Mouse (Mus musculus) MEL (cell line): ENCODE data around the gene Gdf1. TPM values are rescaled to one million over a fixed set of nuclear protein-coding genes. Genes with fewer than 3 reads are reported as not detected.

Experiments
- DNase-seq: peaks from one replicate; pipeline ENCODE4 v3.0.0; 2011; ENCODE audit warnings: low read depth, low spot score
- H3K27ac ChIP-seq: 2 replicates; pipeline ENCODE4 v1.5.1; 2012; ENCODE audit warnings: low read depth, mild to moderate bottlenecking, control low read depth, low read length, moderate library complexity; ENCODE audit not compliant: control insufficient read depth
- H3K27me3 ChIP-seq, 2 experiments: fragments of 150-350 bp in 1 of 2; sonication (generic) in 1 of 2; 2 replicates each; pipeline ENCODE4 v1.6.1; 2012; ENCODE audit warnings: low read length in 2 of 2, mild to moderate bottlenecking in 2 of 2, improper control_type of control experiment in 1 of 2, moderate library complexity in 1 of 2; ENCODE audit not compliant: insufficient read depth in 2 of 2, control insufficient read depth in 1 of 2
- H3K36me3 ChIP-seq, 2 experiments: 2 replicates each; pipeline ENCODE4 v1.6.1; 2012 to 2014; ENCODE audit warnings: low read length in 2 of 2, improper control_type of control experiment in 1 of 2, inconsistent platforms in 1 of 2, mild to moderate bottlenecking in 1 of 2; ENCODE audit not compliant: insufficient read depth in 2 of 2, control insufficient read depth in 1 of 2
- H3K4me1 ChIP-seq, 2 experiments: fragments of 150-350 bp in 1 of 2; sonication (generic) in 1 of 2; 2 replicates each; pipeline ENCODE4 v1.6.1; 2012; ENCODE audit warnings: low read length in 2 of 2, improper control_type of control experiment in 1 of 2, mild to moderate bottlenecking in 1 of 2; ENCODE audit not compliant: insufficient read depth in 2 of 2, control insufficient read depth in 1 of 2
- H3K4me3 ChIP-seq, 2 experiments: fragments of 150-350 bp in 1 of 2; sonication (generic) in 1 of 2; 2 replicates each; pipeline ENCODE4 v1.5.1; 2012; ENCODE audit warnings: low read depth in 2 of 2, low read length in 2 of 2, mild to moderate bottlenecking in 2 of 2, moderate library complexity in 2 of 2, control low read depth in 1 of 2, improper control_type of control experiment in 1 of 2; ENCODE audit not compliant: control insufficient read depth in 1 of 2, insufficient read depth in 1 of 2
- H3K79me2 ChIP-seq: 2 replicates; pipeline ENCODE4 v1.6.1; 2012; ENCODE audit warnings: mild to moderate bottlenecking, low read length, moderate library complexity; ENCODE audit not compliant: control insufficient read depth, poor library complexity, insufficient read depth
- H3K9ac ChIP-seq: 2 replicates; pipeline ENCODE4 v1.6.1; 2012; ENCODE audit warnings: low read depth, mild to moderate bottlenecking, control low read depth, low read length, moderate library complexity; ENCODE audit not compliant: control insufficient read depth, poor library complexity, severe bottlenecking
- H3K9me3 ChIP-seq: fragments of 150-350 bp; sonication (generic); replicated peaks from 2 replicates; pipeline ENCODE4 v1.6.1; 2012; ENCODE audit warnings: mild to moderate bottlenecking, low read length, improper control_type of control experiment, moderate library complexity; ENCODE audit not compliant: insufficient read depth
- CHD2 ChIP-seq: IDR thresholded peaks from 2 replicates; pipeline ENCODE4 v1.6.1; 2011; ENCODE audit warnings: low read length, improper control_type of control experiment
- CTCF ChIP-seq, 3 experiments: IDR thresholded peaks in 2 of 3; conservative IDR thresholded peaks in 1 of 3; 2 replicates each; pipeline ENCODE4 v1.5.1; 2011 to 2012; ENCODE audit warnings: low read length in 3 of 3, low read depth in 2 of 3, mild to moderate bottlenecking in 2 of 3, improper control_type of control experiment in 1 of 3, inconsistent platforms in 1 of 3, mixed read lengths in 1 of 3, moderate library complexity in 1 of 3; ENCODE audit not compliant: control insufficient read depth in 1 of 3, insufficient read depth in 1 of 3, poor library complexity in 1 of 3, severe bottlenecking in 1 of 3
- E2F4 ChIP-seq: IDR thresholded peaks from 2 replicates; pipeline ENCODE4 v1.6.1; 2011; ENCODE audit warnings: low read depth, low read length, improper control_type of control experiment, borderline replicate concordance
- ELF1 ChIP-seq: IDR thresholded peaks from 2 replicates; pipeline ENCODE4 v1.6.1; 2014; ENCODE audit warnings: low read depth, mild to moderate bottlenecking, inconsistent platforms, low read length, improper control_type of control experiment, moderate library complexity
- GABPA ChIP-seq: IDR thresholded peaks from 2 replicates; pipeline ENCODE4 v1.6.1; 2012; ENCODE audit warnings: low read depth, mild to moderate bottlenecking, inconsistent platforms, low read length, improper control_type of control experiment, moderate library complexity
- MAZ ChIP-seq: IDR thresholded peaks from 2 replicates; pipeline ENCODE4 v1.6.1; 2012; ENCODE audit warnings: low read depth, mild to moderate bottlenecking, inconsistent platforms, low read length, improper control_type of control experiment
- MEF2A ChIP-seq: IDR thresholded peaks from 2 replicates; pipeline ENCODE4 v1.6.1; 2014; ENCODE audit warnings: low read depth, mild to moderate bottlenecking, inconsistent platforms, low read length, improper control_type of control experiment; ENCODE audit not compliant: poor library complexity, insufficient replicate concordance, severe bottlenecking; ENCODE audit errors: extremely low read depth
- MYC ChIP-seq: IDR thresholded peaks from 2 replicates; pipeline ENCODE4 v1.6.1; 2011; ENCODE audit warnings: low read depth, mild to moderate bottlenecking, low read length, improper control_type of control experiment, moderate library complexity
- NRF1 ChIP-seq: IDR thresholded peaks from 2 replicates; pipeline ENCODE4 v1.6.1; 2014; ENCODE audit warnings: low read depth, mild to moderate bottlenecking, inconsistent platforms, low read length, improper control_type of control experiment, moderate library complexity; ENCODE audit not compliant: poor library complexity, insufficient read depth, severe bottlenecking
- POLR2A ChIP-seq, 2 experiments: IDR thresholded peaks; 2 replicates each; pipeline ENCODE4 v1.6.1; 2011 to 2012; ENCODE audit warnings: low read length in 2 of 2, mild to moderate bottlenecking in 2 of 2, control low read depth in 1 of 2, improper control_type of control experiment in 1 of 2, low read depth in 1 of 2, moderate library complexity in 1 of 2; ENCODE audit not compliant: control insufficient read depth in 1 of 2, insufficient read depth in 1 of 2, poor library complexity in 1 of 2
- TBP ChIP-seq: IDR thresholded peaks from 2 replicates; pipeline ENCODE4 v1.8.0; 2011; ENCODE audit warnings: low read depth, low read length, improper control_type of control experiment
- UBTF ChIP-seq: IDR thresholded peaks from 2 replicates; pipeline ENCODE4 v1.6.1; 2012; ENCODE audit warnings: low read depth, mild to moderate bottlenecking, inconsistent platforms, low read length, improper control_type of control experiment, moderate library complexity, borderline replicate concordance; ENCODE audit not compliant: insufficient read depth
- USF1 ChIP-seq: IDR thresholded peaks from 2 replicates; pipeline ENCODE4 v1.6.1; 2014; ENCODE audit warnings: low read depth, mild to moderate bottlenecking, inconsistent platforms, low read length, improper control_type of control experiment, moderate library complexity
- ZKSCAN1 ChIP-seq: IDR thresholded peaks from 2 replicates; pipeline ENCODE4 v1.6.1; 2012; ENCODE audit warnings: low read depth, mild to moderate bottlenecking, inconsistent platforms, low read length, improper control_type of control experiment, moderate library complexity
- ZNF384 ChIP-seq: IDR thresholded peaks from 2 replicates; pipeline ENCODE4 v1.6.1; 2012; ENCODE audit warnings: low read depth, mild to moderate bottlenecking, inconsistent platforms, low read length, improper control_type of control experiment
- polyA plus RNA-seq, 2 experiments: library from polyadenylated mRNA; stranded (reverse) in 1 of 2; unstranded in 1 of 2; fragments of >175 nt in 1 of 2; fragments of >200 nt in 1 of 2; gene quantifications; 2 replicates each; pipeline versions ENCODE4 v1.2.1 to v1.2.4; 2012; ENCODE audit warnings: low replicate concordance in 2 of 2, low read depth in 1 of 2; ENCODE audit not compliant: insufficient read length in 2 of 2, insufficient read depth in 1 of 2, missing spikeins in 1 of 2
- total RNA-seq: library from RNA; depleted of rRNA; stranded (reverse); fragments of 300-350 nt; gene quantifications from 2 replicates; pipeline ENCODE4 v1.2.3, GENCODE M21; 2012

The Gdf1 gene
- total and polyA plus RNA-seq, 3 experiments, result 1.9 to 2.6 TPM; not detected in 1

- Histone ChIP-seq H3K27ac (no peak overlapping the region), H3K4me1 (peaks cover 0 to 8% of the 10 kb centered on the region in 2 experiments; a peak in 2 of 4 replicates), H3K4me3 (no peak overlapping the region), H3K27me3 (no peaks in the 10 kb centered on the region), H3K36me3 (no peaks in the 10 kb centered on the region), H3K9me3 (no peaks in the 10 kb centered on the region), H3K79me2 (no peaks in the 10 kb centered on the region), H3K9ac (no peak overlapping the region)
- no peak for DNase-seq
- TF ChIP-seq MYC (no peak), E2F4 (no peak), CHD2 (no peak), NRF1 (no peak), GABPA (no peak), TBP (no peak), ZNF384 (no peak), ZKSCAN1 (no peak), MAZ (no peak), UBTF (no peak), POLR2A (IDR thresholded peaks at IDR 0.05; ENCODE audit: control insufficient read depth in 1 of 2, insufficient read depth in 1 of 2, low read depth in 1 of 2, low read length in 2 of 2, poor library complexity in 1 of 2) (no peak)
These were observed 46.7 kb downstream of the Gdf1 start for GRCm38 (mm10) chr8:70376275-70376741.

- H3K27me3 ChIP-seq, result no peaks in the 10 kb centered on the region
- H3K4me1 ChIP-seq, result peaks cover 0 to 8% of the 10 kb centered on the region in 2 experiments; a peak in 2 of 4 replicates
- H3K79me2 ChIP-seq, result no peaks in the 10 kb centered on the region
- H3K4me3 ChIP-seq, result no peak overlapping the region
- no peak overlapping the region for H3K27ac ChIP-seq
- no peak overlapping the region for H3K9ac ChIP-seq
- no peaks in the 10 kb centered on the region for H3K9me3 ChIP-seq
- H3K36me3 ChIP-seq, result no peaks in the 10 kb centered on the region
- peak; percentile 21 for DNase-seq
- TF ChIP-seq USF1 (no peak), E2F4 (no peak), ELF1 (no peak), CTCF (IDR thresholded peaks at IDR 0.05 in 2 of 3, conservative IDR thresholded peaks at IDR 0.05 in 1 of 3; ENCODE audit: control insufficient read depth in 1 of 3, insufficient read depth in 1 of 3, low read depth in 2 of 3, low read length in 3 of 3, poor library complexity in 1 of 3, severe bottlenecking in 1 of 3) (peak; percentile 8 to 41 (median 24); a peak in 4 of 6 replicates), CHD2 (no peak), MEF2A (no peak)
- TF ChIP-seq, all 39 proteins: peak for 1
These were observed 47.4 kb downstream of the Gdf1 start for GRCm38 (mm10) chr8:70377049-70377448.
